Mouse (Mus musculus) brown adipose tissue, adult 24 weeks (tissue): ENCODE data around the gene Fam185a. TPM values are rescaled to one million over a fixed set of nuclear protein-coding genes. Genes with fewer than 3 reads are reported as not detected.

Experiments
- H3K27ac ChIP-seq: fragments of 200-500 bp; replicated peaks from 2 replicates; pipeline ENCODE4 v1.5.1; 2012; ENCODE audit warnings: low read depth, mild to moderate bottlenecking, low read length
- H3K4me1 ChIP-seq: fragments of 200-500 bp; 2 replicates; pipeline ENCODE4 v1.6.1; 2012; ENCODE audit warnings: low read length, mixed read lengths; ENCODE audit not compliant: control insufficient read depth, insufficient read depth, insufficient read length
- H3K4me3 ChIP-seq: fragments of 200-500 bp; 2 replicates; pipeline ENCODE4 v1.5.1; 2012; ENCODE audit warnings: low read depth, mild to moderate bottlenecking, low read length, moderate library complexity; ENCODE audit not compliant: insufficient read depth
- polyA plus RNA-seq: library from polyadenylated mRNA; stranded (reverse); fragments of >200 nt; gene quantifications from 2 replicates; pipeline ENCODE4 v1.2.4, GENCODE M21; 2012; ENCODE audit not compliant: missing spikeins, insufficient read depth, insufficient read length

Gene Fam185a
- polyA plus RNA-seq = 7.8 and 8.3 TPM in 2 replicates

GRCm38 (mm10) chr5:21424614-21425602, at the start of gene Fam185a, which contains the start of gene Ccdc146:
Gene Fam185a, plus strand, starts transcription at chr5:21424958.
Gene Ccdc146, minus strand, starts transcription at chr5:21424677.
- H3K4me3 ChIP-seq = peak within 1 kb of the TSS; percentile 88
- no peak within 1 kb of the TSS for H3K27ac ChIP-seq
- no peaks in the 10 kb centered on the region; the same call in 1 of the 2 replicates for H3K4me1 ChIP-seq

- Histone ChIP-seq H3K4me3 (no peak overlapping the region), H3K4me1 (peaks cover 3% of the 10 kb centered on the region; the same call in 1 of the 2 replicates), H3K27ac (no peak overlapping the region)
These were observed 47.8 kb upstream of the Fam185a start for GRCm38 (mm10) chr5:21376935-21377334.

DNA sequence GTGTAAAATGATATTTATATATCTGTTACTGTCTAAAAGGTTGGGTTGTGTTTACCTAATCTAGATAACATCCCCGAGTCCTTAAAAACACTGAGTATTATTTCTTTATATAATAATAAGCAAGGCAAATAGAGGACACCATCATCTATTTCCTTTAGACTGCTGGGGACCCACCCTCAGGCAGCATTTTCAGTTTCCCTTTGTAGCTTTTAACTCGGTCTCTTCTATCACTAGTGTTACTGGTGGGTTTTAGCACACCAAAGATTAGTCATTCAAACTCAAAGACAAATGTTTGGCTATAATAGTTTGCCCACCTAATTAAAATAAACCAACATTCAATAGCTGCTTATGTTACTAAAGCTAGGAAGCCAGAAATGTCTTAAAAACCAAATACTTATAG, 46.4 kb upstream of the Fam185a start:
- peaks cover 4% of the 10 kb centered on the region; the same call in 1 of the 2 replicates for H3K4me1 ChIP-seq
- no peak overlapping the region for H3K4me3 ChIP-seq

GRCm38 (mm10) chr5:21381986-21382385, 42.8 kb upstream of the Fam185a start:
- Histone ChIP-seq H3K27ac (no peak overlapping the region), H3K4me1 (peaks cover 8% of the 10 kb centered on the region), H3K4me3 (no peak overlapping the region)

More for the DNA sequence above, 46.4 kb upstream of the Fam185a start:
- no peak overlapping the region for H3K27ac ChIP-seq

- H3K27ac ChIP-seq = no peak overlapping the region
- H3K4me3 ChIP-seq = no peak overlapping the region
- peaks cover 8% of the 10 kb centered on the region for H3K4me1 ChIP-seq
These were observed 42.1 kb upstream of the Fam185a start for GRCm38 (mm10) chr5:21382678-21383077.

GRCm38 (mm10) chr5:21383392-21384251, 41.1 kb upstream of the Fam185a start:
- no peak overlapping the region for H3K27ac ChIP-seq
- no peak overlapping the region for H3K4me3 ChIP-seq
- peaks cover 8% of the 10 kb centered on the region for H3K4me1 ChIP-seq

- H3K27ac ChIP-seq = no peak overlapping the region
- no peak overlapping the region for H3K4me3 ChIP-seq
- H3K4me1 ChIP-seq = peaks cover 5% of the 10 kb centered on the region; the same call in 1 of the 2 replicates
These were observed 40.4 kb upstream of the Fam185a start for GRCm38 (mm10) chr5:21384252-21384960.

DNA sequence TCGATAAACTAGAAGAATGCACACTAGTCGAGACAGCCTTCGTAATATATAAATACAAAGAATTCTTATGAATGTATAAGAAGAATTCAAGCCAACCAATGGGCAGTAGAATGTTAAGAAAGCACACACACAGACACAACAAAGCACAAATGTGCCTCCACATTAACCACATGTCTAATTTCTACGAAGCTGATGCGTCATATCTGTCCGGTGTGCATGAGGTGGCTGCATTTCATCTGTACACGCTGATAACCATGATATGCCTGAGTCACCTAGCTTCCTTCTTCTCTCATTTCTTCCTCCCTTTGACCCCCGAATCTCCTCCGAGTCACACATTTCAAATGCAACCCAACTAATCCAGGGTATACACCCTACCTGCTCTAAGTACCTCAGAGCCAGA, 39.8 kb upstream of the Fam185a start:
- H3K4me1 ChIP-seq = peaks cover 5% of the 10 kb centered on the region; the same call in 1 of the 2 replicates
- H3K4me3 ChIP-seq = no peak overlapping the region
- no peak overlapping the region for H3K27ac ChIP-seq

DNA sequence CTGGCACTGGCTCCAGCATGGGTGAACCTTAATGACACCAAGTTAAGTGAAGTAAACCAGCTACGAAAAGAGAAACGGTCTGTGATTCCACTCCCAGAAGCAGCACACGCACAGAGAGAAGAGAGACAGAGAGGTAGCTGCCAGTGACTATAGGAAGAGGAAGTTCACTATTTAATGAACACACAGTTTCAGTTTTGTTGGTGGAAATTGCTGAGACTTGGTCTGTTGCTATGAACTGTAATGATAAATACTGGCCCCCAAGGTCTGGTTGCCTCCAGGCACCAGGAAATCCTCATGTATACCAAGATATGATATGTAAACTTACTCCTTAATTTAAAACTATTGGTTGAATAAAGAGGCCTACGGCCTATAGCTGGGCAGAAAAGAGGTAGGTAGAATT, 38.3 kb upstream of the Fam185a start:
- Histone ChIP-seq H3K4me1 (peaks cover 5% of the 10 kb centered on the region; the same call in 1 of the 2 replicates), H3K4me3 (no peak overlapping the region), H3K27ac (no peak overlapping the region; the same call in 1 of the 2 replicates)

- Histone ChIP-seq H3K27ac (no peak overlapping the region), H3K4me1 (peaks cover 5% of the 10 kb centered on the region; the same call in 1 of the 2 replicates), H3K4me3 (no peak overlapping the region)
These were observed 37.4 kb upstream of the Fam185a start for GRCm38 (mm10) chr5:21387340-21387739.

GRCm38 (mm10) chr5:21388855-21389254, 35.9 kb upstream of the Fam185a start:
- Histone ChIP-seq H3K27ac (no peak overlapping the region), H3K4me3 (no peak overlapping the region), H3K4me1 (peaks cover 2% of the 10 kb centered on the region; the same call in 1 of the 2 replicates)

GRCm38 (mm10) chr5:21391616-21392384, 33.0 kb upstream of the Fam185a start:
- Histone ChIP-seq H3K4me3 (no peak overlapping the region), H3K27ac (no peak overlapping the region), H3K4me1 (no peaks in the 10 kb centered on the region)

DNA sequence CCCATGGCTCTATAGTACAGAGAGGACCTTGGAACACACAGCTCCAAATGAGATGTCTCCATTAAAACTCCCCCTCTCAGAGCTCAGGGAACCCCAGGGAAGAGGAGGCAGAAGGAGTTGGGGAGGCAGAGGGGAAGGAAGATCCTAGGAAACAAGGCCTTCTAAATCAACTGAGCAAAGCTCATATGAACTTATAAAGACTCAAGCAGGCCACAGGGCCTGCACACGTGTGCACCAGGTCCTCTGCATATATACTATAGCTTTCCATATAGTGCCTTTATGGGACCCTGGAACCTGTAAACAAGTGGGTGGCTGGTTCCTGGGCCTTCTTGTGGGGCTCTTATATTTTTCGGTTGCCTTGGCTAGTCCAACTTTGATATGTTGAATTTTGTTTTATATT, 30.2 kb upstream of the Fam185a start:
- Histone ChIP-seq H3K4me1 (no peaks in the 10 kb centered on the region), H3K4me3 (no peak overlapping the region), H3K27ac (no peak overlapping the region)
